Mouse (Mus musculus) kidney, adult 2 months (tissue): ENCODE measurements around the gene D10Wsu102e. TPM values are rescaled to one million over a fixed set of nuclear protein-coding genes. Genes with fewer than 3 reads are reported as not detected.
"Not testable (repeated sequence)": the region's sequence is repeated elsewhere in the genome, so short reads cannot be mapped to it uniquely, and the experiment has no call there.

Experiments
- DNase-seq: peaks from one replicate; pipeline ENCODE4 v3.0.0; 2021
- H3K27ac ChIP-seq: fragments of 200-500 bp; 2 replicates; pipeline ENCODE4 v1.5.1; 2012; ENCODE audit warnings: low read depth, low read length, control low read depth, inconsistent platforms; ENCODE audit not compliant: insufficient read depth
- H3K27me3 ChIP-seq: fragments of 200-500 bp; replicated peaks from 2 replicates; pipeline ENCODE4 v1.6.1; 2012; ENCODE audit warnings: mild to moderate bottlenecking, moderate library complexity, low read length, inconsistent platforms; ENCODE audit not compliant: control insufficient read depth, insufficient read depth
- H3K36me3 ChIP-seq: fragments of 200-500 bp; 2 replicates; pipeline ENCODE4 v1.6.1; 2012; ENCODE audit warnings: mild to moderate bottlenecking, moderate library complexity, low read length, inconsistent platforms; ENCODE audit not compliant: control insufficient read depth, insufficient read depth
- H3K4me1 ChIP-seq: fragments of 200-500 bp; 2 replicates; pipeline ENCODE4 v1.6.1; 2011; ENCODE audit warnings: low read length; ENCODE audit not compliant: control insufficient read depth, insufficient read depth
- H3K4me3 ChIP-seq: fragments of 200-500 bp; 2 replicates; pipeline ENCODE4 v1.5.1; 2011; ENCODE audit warnings: mild to moderate bottlenecking, low read depth, low read length, control low read depth; ENCODE audit not compliant: insufficient read depth
- CTCF ChIP-seq: fragments of 200-500 bp; conservative IDR thresholded peaks from 2 replicates; pipeline ENCODE4 v1.5.1; 2011; ENCODE audit warnings: low read depth, mild to moderate bottlenecking, control low read depth, low read length, moderate library complexity, mixed read lengths; ENCODE audit not compliant: insufficient read depth, insufficient read length
- POLR2A ChIP-seq: fragments of 200-500 bp; IDR thresholded peaks from one replicate; pipeline ENCODE4 v1.6.1; 2011; ENCODE audit warnings: low read depth, low read length, control low read depth
- WGBS: fragments of 180-500 bp; shearing (Covaris S2); methylation state at CpG from one replicate; pipeline ENCODE4 v1.1.7; 2018; 5-methylcytosine and 5-hydroxymethylcytosine counted together
- polyA plus RNA-seq: library from polyadenylated mRNA; depleted of rRNA; stranded (reverse); fragments of >200 nt; gene quantifications from 2 replicates; pipeline ENCODE4 v1.2.3, GENCODE M21; 2012

Gene D10Wsu102e
- polyA plus RNA-seq, 1 experiment: 0.41 TPM

GRCm38 (mm10) chr10:83359451-83359850, 570 bp upstream of the D10Wsu102e start:
- H3K27ac ChIP-seq: peak overlapping the region; percentile 76
- DNase-seq: peak; percentile 75
- H3K36me3 ChIP-seq: no peaks in the 10 kb centered on the region
- WGBS: 62% methylated on average over 4 of the region's 4 CpGs
- H3K4me1 ChIP-seq: peaks cover 8% of the 10 kb centered on the region; the same call in 1 of the 2 replicates
- peak overlapping the region; percentile 44 for H3K4me3 ChIP-seq
- no peaks in the 10 kb centered on the region for H3K27me3 ChIP-seq
- no peak for TF ChIP-seq POLR2A
- no peak for TF ChIP-seq CTCF

GRCm38 (mm10) chr10:83360356-83360755, 335 bp downstream of the D10Wsu102e start:
- WGBS: under 1% methylated on average over 40 of the region's 40 CpGs
- no peak for DNase-seq
- peak overlapping the region; percentile 33; the same call in 1 of the 2 replicates for H3K27ac ChIP-seq

GRCm38 (mm10) chr10:83361643-83362382, 1.8 kb downstream of the D10Wsu102e start:
- DNase-seq: peak; percentile 54
- TF ChIP-seq POLR2A: no peak
- TF ChIP-seq CTCF: 0 out of 2 replicates have a peak, but pooled peaks have one; percentile 17
- Histone ChIP-seq H3K4me3 (no peak overlapping the region), H3K27me3 (no peaks in the 10 kb centered on the region), H3K36me3 (0 out of 2 replicates have a peak, but pooled peaks cover 2% of the 10 kb centered on the region), H3K27ac (no peak overlapping the region), H3K4me1 (peaks cover 7% of the 10 kb centered on the region; the same call in 1 of the 2 replicates)
- WGBS: 51% methylated on average over 5 of the region's 5 CpGs

More at GRCm38 (mm10) chr10:83360356-83360755, 335 bp downstream of the D10Wsu102e start:
- TF ChIP-seq CTCF (no peak), POLR2A (no peak)
- Histone ChIP-seq H3K27me3 (no peaks in the 10 kb centered on the region), H3K4me1 (peaks cover 7% of the 10 kb centered on the region; the same call in 1 of the 2 replicates), H3K36me3 (no peaks in the 10 kb centered on the region), H3K4me3 (peak overlapping the region; percentile 93)

DNA sequence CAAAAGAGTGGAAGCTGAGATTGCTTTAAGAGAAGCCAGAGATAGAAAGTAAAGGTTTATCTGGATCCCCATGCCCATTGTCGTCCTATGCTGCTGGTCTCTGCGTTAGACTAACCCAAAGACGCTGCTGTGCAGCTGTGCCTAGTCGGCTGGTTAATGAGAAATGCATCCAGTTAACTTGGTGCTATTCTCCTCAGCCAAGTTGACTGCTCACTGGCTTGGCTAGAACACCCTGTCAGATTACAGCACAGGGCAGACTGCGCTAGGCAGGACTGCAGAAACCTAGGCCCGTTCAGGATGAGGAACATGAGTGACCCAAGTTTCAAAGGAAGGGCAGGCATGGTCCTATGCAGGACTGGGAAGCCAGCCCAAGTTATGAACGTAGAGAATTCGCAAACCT, 3.4 kb downstream of the D10Wsu102e start:
- 71% methylated on average over 8 of the region's 8 CpGs for WGBS

DNA sequence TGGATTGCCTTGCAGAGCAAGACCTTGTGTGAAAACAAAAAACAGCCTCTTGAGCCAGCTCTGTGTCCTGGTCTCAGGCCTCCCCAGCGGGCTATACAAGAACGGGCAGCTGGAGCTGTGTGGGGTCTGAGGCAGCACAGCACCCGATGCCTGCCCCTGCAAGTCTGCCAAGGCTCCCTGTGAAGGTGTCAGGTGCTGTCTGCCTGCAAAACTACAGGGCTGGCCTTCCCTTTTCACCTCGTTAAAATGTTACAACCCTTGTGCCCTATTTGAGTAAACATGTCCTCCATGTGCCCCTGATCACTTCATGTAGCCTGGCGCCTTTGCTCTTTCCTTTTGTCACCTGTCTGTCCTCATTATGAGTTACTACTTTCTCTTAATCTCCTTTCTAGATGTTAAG, 8.9 kb downstream of the D10Wsu102e start:
- Histone ChIP-seq H3K27ac (no peak overlapping the region), H3K36me3 (peaks cover 6% of the 10 kb centered on the region), H3K27me3 (no peaks in the 10 kb centered on the region), H3K4me3 (no peak overlapping the region), H3K4me1 (0 out of 2 replicates have a peak, but pooled peaks cover 3% of the 10 kb centered on the region)
- peak; percentile 76 for DNase-seq
- WGBS: 72% methylated on average over 5 of the region's 5 CpGs
- TF ChIP-seq POLR2A: no peak
- TF ChIP-seq CTCF: no peak

More for the DNA sequence above, 3.4 kb downstream of the D10Wsu102e start:
- H3K27ac ChIP-seq: peak overlapping the region; percentile 19; the same call in 1 of the 2 replicates
- DNase-seq: peak; percentile 69
- H3K27me3 ChIP-seq: no peaks in the 10 kb centered on the region
- peaks cover 6% of the 10 kb centered on the region for H3K36me3 ChIP-seq
- H3K4me1 ChIP-seq: peaks cover 7% of the 10 kb centered on the region; the same call in 1 of the 2 replicates
- no peak overlapping the region for H3K4me3 ChIP-seq
- TF ChIP-seq POLR2A (no peak), CTCF (no peak)

DNA sequence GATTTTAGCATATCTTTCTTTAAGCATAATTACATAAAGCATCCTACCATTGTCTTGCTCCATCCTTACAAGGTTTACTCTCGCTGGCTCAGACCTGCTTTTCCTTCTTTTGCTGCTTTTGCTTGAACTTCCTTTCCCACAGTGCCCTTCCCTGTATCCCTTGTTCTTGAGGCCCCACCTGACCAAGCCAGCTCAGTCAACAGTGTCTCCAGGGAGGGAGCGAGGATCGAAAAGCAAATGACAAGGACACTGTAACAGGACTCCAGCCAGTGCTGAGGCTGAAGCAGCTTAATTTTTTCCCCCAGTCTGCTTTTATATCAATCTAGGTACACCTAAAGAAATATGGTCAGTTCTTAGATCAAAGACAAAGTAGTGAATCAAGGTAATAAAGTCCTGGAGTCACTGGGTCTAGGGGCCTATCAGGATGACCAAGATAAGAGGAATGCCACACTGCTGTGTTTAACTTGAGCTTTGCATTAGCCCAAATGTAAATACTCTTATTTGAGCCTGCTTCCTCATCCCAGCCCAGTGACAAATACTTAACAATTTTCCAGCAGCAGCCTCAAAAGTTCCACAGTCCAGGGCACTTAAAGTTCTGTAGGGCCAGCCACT, 14.1 kb downstream of the D10Wsu102e start:
- WGBS: 93% methylated on average over 3 of the region's 3 CpGs
- no peak for DNase-seq
- Histone ChIP-seq H3K27me3 (no peaks in the 10 kb centered on the region), H3K27ac (no peak overlapping the region), H3K4me1 (no peaks in the 10 kb centered on the region), H3K4me3 (no peak overlapping the region), H3K36me3 (no peaks in the 10 kb centered on the region)
- TF ChIP-seq CTCF (no peak), POLR2A (no peak)

GRCm38 (mm10) chr10:83375458-83375857, 15.4 kb downstream of the D10Wsu102e start:
- H3K4me3 ChIP-seq, DNase-seq, H3K4me1 ChIP-seq, H3K27me3 ChIP-seq, H3K27ac ChIP-seq, H3K36me3 ChIP-seq: not testable (repeated sequence)
- 92% methylated on average over 5 of the region's 5 CpGs for WGBS
